Mouse (Mus musculus) activated CD4-positive, CD25-positive, alpha-beta regulatory T cell, adult 4 months (primary cell): ENCODE data around the gene Arpc2. TPM values are rescaled to one million over a fixed set of nuclear protein-coding genes. Genes with fewer than 3 reads are reported as not detected.

ENCODE experiments used
- ATAC-seq: one replicate; pipeline ENCODE4 v1.8.0; 2017
- polyA plus RNA-seq, 2 experiments: library from polyadenylated mRNA; unstranded; fragments of 100-300 nt; shearing (Covaris generic); gene quantifications; one replicate each; pipeline ENCODE4 v1.2.1; 2017

The Arpc2 gene
- polyA plus RNA-seq, 2 experiments from 2014 or later: 749 to 764 TPM

DNA sequence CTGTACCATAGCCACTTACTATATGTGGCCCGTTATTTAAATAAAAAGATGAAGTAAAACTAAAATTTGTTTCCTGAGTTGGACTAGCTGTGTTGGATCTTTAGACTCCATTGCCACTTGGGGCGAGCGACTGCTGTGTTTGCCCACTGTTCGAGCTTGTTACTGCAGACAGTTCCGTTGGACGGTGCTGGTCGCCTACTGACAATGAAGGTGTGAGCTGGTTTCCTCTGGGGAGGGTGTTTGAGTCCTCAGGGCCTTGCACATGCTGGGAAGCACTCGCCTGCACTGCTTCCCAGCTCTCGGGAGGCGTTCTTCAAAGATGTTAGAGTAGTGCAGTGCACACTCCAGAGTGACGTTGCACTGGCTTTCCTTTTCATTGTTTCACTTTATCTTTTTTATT is 3.7 kb downstream of the Arpc2 start:
- ATAC-seq: no peak

DNA sequence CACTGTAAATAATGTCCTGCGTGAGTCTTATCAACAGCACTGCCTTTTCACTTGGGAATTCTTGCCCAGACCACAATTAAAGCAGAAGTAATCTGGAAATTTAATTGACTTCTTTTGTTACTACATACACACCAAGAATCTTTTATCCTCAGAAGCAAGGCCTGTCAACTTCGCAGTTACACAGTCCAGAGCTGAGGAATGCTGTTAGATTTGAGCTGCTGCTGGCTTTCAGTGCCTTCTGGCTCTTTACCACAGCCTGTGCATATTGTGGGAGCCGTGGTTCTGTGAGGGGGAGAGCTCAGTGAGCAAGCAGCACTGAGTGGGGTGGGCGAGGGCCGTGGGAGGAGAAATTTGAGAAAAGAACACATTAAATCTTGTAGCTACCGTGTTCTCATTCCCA is 4.4 kb downstream of the Arpc2 start:
- no peak for ATAC-seq

DNA sequence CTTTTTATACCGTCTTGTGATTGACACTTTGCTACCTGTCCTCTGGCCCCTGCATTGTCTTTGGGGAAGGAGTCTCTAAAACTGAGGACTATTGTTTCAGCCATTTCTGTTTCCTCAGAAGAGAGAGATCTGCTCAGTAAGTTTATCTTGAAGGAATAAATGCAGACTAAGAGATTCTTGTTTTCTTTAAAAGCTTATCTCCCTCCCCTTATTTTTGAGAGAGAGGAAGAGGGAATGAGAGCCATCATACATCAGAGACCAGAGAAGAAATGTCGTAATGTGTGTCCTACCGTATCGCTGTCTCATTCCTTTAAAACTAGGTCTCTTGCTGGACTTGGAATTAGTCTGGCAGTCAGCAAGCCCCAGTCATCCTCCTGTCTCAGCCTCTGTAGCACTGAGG is 4.9 kb downstream of the Arpc2 start:
- no peak for ATAC-seq

DNA sequence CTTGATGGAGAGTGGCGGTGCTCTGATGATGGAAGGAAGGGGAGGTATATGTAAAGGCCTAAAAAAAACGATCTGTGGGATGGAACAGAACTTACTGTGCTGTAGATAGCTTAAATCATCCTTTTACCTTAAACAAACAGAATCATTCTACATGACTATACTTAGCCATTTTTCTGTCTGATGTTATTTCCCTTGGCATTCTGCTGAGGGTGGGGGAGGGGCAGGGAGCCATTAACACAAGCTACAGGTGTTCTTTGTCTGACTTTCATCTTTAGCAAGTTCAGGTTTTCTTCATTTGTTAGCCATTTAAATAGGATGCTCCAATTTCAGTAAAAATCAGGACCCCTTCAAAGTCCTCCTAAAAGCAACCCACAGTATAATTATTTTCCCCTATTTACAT is 9.6 kb downstream of the Arpc2 start:
- no peak for ATAC-seq

DNA sequence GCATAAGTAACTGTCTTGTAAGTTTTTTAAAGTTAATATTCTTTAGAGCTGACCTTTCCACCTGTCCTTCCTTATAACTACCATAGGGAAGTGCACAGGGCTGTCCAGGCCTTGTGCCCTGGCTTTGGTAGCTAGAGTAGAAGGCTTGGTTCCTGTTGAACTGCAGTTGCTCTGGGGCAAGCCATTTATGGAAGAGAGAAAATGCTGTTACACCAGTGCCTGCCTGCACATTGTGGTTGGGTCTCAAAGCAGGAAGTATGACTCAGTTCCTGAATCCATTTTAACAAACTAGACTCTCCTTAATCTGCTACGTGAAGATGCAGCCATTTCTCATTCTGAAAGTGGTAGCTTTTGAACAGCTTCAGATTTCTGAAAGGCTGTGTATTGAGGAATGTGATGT is 12.9 kb downstream of the Arpc2 start:
- ATAC-seq: peak; percentile 97

DNA sequence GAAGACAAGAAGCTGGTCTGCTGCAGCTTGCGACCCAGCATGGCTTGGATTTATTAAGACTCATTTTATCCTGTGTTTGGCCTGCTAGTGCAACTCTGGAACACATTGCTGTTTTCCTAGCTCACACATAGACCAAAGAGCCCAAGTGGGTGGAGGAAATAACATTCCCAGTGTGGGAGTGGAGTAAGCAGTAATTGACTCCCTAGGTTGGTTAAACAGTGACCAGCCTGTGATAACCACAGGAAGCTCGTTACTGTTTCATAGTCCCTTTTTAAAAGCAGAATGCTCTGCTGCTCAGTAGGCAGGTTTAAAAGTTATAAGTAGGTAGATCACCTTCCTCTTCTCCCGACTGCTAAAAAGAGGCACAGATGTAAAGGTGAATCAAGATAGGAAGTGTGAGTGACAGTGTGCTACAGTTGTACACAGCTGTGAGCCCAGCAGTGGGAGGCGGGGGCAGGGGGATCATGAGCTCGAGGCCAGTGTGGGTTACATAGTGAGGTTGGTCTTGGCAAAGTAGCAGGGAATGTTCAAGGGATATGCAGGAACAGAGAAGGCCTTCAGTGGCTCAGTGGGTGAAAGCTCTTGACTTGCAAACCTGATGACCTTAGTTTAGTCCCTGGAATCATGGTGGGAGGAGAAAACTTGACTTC is 13.6 kb downstream of the Arpc2 start:
- ATAC-seq: peak; percentile 1

DNA sequence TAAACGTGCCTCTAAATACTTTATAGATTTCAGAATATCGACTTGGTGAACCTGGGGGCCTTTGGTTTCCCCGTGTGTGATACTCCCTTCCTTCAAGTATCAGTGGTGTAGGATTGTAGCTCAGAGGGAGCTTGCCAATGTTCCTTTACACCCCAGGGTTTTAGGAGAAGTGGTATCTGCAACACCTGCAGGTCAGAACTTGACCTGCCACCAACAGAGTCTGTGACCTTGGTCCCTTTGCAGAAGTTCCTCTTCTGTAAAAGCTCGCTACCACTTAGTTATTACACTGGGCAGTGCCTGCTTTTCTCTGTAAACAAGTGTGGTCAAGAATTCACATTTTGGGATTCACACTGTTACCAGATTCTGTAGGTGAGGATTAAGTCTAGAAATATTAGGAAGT is 14.2 kb downstream of the Arpc2 start:
- ATAC-seq: no peak

DNA sequence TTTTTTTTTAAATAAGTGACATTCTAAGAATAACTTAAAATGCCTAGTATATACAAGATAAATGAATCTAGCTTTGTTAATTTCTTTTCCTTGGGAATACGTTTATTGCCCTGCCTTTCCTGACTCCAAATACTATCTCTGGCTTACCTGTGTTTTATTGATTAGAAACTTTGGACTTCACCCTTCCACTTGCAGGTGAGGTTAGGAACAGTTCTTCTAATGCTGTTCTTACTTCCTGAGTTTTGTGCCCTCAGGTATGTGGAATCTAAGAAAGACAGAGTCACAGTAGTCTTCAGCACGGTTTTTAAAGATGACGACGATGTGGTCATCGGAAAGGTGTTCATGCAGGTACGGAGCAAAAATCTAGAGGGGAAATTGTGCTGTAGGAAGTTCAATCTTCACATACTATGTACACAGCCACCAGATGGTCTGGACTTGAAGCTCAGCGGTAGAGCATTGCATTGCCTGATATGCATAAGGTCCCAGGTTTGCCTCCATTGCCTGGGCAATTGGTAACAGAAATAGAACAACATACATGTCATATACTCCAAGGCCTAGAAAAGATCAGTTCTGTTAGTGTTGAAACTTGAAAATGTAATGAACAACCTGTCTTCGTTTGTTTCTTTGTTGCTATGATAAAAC is 19.9 kb downstream of the Arpc2 start:
- no peak for ATAC-seq

DNA sequence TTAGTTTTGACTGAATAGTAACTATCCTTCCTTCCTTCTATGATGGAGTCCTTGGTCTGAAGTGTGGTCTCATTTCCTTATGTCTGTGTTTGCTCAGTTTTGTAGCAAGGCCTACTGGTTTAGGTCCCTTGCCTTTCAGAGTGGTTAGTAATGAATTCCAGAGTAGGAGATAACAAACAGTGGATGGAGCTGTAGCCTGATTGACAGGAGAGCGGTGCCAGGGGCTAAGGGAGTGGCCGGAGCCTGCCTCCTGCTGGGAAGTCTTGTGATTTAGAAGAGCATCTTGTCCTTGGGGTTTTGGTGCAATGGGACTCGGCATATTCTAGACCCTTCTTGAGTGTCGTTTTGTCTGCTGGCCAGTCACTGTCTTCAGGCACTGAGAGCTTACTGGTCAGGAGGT is 20.9 kb downstream of the Arpc2 start:
- no peak for ATAC-seq

DNA sequence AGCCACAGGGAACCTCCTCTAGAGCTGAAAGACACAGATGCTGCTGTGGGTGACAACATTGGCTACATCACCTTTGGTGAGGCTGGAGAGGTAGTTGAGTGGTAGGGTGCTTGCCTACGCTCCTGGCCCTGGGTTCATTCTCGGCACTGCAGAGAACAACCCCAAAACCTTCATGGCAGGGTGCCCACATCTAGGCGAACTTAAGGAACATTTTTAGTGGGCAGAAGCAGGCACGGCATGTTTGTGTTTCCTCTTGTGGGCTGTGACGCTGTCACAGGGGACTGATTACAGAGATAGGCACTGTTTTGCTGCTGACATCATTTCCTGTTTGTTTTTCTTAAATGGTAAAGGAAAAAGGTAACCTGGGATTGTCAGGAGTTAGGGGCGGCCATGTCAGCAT is 26.6 kb downstream of the Arpc2 start:
- peak; percentile 74 for ATAC-seq

DNA sequence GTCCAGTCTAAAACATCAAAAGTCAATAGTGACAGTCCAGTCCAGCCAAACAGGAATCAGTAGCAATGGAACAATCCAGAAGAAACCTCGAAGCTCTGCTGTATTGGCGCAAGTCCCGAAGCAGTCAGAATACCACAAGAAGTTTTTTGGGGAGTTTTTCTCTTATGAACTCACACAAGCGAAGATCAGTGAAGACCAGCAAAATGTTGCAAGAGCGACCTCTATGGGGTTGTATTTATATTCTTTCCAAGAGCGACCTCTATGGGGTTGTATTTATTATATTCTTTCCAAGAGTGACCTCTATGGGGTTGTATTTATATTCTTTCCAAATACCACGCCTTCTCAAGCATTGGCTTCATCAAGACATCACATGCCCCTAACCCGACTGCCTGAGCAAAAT is 32.9 kb downstream of the Arpc2 start:
- ATAC-seq: peak; percentile 28

DNA sequence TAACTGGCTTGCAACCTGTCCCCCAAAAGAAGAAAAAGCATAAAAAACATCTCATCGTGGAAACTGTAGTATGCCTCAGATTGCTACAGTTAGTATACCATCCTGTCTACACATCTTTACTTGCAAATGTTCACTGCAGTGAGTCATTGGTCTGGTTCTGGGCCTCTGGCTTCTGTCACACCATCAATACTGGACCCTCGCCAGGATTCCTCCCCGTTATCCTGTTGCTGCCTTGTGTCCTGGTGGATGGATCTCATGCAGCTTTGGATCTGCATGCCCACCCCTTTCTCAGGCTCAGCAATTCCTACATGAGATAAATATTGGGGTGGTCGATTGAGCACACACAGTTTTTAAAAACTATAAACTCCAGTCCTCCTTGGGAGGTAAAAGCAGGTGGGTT is 35.8 kb downstream of the Arpc2 start:
- ATAC-seq: no peak

DNA sequence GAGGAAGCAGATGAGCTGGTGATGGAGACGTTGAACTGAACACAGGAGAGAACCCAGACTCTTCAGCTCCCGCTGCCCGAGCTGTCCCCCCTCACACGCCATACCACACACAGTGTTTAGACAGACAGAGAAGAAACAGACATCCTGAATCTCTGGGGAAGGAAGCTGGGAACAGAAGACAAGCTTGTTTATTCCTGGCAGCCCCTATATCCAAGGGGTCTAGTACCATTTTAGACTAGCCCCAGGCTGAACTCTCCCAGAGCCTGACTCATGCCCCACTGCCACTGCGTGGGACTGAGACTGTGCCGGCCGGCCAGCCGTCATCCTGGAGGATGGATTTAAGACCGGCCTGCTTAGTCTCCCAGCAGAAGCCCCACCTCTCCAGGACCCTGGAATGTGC is 39.1 kb downstream of the Arpc2 start:
- ATAC-seq: no peak

DNA sequence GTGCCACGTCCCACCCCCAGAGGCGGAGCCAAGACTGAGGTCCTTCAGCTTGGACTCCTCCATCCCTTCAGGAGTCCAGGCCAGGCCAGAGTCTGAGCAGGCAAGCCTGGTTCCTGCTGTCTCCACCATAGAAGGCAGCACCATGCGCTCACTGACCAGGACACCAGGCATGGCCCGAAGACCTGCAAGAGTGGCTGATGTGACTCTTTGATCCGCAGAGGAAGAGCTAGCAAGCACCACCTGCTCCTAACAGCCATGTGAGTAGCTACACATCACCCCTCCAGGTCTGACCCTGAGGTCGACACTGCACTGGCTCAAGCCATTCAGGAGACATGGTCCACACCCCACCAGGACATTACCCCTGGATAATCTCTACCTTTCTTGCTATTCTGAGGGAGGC is 41.2 kb downstream of the Arpc2 start:
- no peak for ATAC-seq

DNA sequence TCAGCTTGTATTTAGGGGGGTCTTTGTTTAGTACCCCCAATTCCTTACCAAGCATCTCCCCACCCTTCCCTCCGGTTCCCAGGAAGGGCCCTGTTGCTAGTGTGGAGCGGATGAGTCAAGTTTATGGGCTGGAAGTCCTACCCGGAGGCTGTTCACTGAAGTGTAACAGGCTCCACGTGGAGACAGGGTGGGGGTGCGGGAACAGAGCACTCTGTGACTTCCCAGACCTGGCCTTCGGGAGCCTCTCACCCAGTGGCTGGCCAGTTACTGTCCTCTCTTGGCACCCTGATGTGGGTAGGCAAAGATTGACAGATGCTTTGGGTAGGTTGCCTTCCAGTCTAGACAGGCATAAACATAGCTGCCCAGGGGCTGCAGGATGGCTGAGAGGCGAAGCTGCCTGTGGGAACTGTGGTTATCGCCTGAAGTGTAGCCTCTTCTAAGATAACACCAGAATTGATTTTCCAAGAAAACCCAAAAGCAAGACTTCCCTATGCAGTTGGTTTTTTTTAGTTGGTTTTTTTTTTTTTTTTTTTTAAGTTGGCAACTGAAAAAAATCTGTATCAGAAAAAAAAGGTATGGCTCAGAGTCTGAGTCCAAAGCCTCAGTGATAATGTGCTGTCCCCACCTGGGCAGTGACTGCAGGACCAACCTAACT is 42.1 kb downstream of the Arpc2 start:
- no peak for ATAC-seq

DNA sequence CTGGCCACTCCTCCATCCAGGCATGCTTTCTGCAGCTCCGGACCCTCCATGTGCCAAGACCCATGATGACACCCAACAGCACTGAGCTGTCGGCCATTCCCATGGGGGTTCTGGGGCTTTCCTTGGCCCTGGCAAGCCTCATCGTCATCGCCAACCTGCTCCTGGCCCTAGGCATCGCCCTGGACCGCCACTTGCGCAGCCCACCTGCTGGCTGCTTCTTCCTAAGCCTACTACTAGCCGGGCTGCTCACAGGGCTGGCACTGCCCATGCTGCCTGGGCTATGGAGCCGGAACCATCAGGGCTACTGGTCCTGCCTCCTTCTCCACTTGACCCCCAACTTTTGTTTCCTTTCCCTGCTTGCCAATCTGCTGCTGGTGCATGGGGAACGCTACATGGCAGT is 42.7 kb downstream of the Arpc2 start, which contains the start of gene Gpbar1:
TSS of gene Gpbar1 (plus strand) at position 13 of the 400 bp plus-strand sequence.
- ATAC-seq: no peak

DNA sequence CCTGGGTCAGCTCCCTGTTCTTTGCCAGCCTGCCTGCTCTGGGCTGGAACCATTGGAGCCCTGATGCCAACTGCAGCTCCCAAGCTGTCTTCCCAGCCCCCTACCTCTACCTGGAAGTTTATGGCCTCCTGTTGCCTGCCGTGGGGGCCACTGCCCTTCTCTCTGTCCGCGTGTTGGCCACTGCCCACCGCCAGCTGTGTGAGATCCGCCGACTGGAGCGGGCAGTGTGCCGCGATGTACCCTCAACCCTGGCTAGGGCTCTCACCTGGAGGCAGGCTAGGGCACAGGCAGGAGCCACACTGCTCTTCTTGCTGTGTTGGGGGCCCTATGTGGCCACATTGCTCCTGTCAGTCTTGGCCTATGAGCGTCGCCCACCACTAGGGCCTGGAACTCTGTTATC is 43.1 kb downstream of the Arpc2 start:
- no peak for ATAC-seq

DNA sequence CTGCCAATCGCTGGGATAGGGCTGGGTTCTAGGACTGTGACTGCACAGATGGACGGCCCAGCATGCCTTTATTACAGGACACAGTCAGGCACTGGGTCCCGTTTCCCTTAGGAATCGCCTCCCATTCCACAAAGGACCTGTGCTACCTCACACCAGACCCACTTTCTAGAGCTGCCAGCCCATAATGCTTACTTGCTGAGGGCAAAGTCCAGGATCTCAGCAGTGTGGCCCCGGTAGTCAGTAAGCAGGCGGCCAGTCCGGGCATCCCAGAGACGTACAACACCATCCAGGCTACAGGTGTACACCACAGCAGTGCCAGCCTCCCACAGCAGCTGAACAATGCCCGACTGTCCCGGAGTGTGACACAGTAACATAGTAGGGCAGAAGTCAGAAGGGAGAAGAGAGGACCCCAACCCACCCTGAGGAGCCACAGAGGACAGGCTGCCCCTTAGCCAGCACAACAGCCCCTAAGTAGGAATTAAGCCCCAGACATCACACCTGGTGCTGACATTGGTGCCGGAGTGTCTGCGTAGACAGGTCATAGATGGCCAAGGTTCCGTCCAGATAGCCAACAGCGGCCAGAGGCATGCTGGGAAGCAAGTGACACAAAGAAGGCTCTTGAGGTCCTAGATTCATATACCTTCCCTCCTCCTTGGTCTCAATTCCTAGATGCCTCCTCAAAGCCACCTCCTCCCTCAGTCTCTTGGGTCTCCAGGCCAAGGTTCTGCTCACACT is 44.9 kb downstream of the Arpc2 start:
- no peak for ATAC-seq

DNA sequence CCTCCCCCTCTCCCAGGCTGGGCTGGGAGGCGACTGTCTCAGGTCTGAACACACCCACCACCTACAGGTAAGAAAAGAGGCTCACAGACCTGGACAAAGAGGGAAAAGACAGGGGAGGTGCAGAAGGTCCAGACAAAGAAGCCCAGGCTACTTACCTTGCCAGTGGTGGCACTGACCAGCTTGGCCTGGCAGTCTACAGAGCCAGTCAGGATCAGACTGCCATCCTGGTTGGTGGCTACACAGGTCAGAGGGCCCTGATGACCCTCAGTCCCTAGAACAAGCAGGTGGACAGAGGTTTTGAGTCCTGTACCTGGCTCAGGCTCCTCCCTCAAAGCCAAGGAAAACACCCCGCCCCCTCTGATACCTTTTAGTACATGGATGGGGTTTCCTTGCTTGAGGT is 45.5 kb downstream of the Arpc2 start:
- no peak for ATAC-seq

DNA sequence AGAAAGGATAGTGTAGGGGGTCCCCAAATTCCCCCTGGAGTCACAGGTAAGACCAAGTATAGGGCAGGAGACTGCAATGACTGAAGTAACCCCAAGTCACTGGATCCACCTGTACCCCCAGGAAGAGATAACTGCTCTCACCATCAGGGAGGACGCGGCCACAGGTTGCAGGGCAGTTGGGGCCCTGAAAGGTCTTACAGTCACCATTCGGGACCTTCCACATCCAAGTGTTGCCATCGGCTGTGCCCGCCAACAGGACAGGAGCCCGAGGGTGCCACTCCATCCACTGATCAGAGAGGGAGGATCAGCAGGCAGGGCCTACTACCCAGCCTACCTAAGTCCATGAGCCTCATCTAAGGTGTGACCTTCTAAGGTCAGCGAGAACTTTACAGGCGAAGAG is 46.0 kb downstream of the Arpc2 start:
- no peak for ATAC-seq

DNA sequence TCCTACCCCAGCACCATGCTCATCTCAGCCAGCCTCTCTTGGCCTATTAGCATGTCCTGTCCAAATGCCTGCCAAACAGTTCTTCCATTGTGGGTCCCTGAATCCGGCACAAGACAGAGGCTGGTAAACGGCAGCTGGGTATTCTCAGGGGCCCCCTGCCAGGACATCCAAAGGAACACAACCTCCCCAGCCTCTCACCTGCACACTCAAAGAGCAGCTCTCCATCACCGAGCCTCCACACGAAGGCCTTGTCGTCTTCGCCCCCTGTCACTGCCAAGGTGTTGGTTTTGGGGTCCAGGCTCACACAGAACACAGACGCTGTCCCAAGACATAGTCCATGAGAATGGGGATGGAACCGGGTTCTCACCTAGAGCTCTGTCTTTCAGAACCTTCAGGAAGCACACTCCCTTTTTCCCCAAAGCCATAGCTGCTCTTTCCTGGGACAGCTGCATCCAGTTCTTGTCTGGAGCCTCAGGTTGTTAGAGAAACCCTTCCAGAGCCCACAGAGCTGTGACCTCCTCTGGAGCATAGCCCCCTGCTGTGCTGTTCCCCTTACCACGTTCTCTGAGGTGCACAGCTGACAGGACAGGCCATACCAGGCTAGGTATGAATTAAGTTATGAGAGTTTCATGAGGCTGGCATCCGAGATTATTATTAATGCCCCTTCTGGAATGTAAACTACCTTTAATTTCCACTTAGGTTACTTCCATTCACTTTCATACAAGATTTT is 47.2 kb downstream of the Arpc2 start:
- no peak for ATAC-seq

DNA sequence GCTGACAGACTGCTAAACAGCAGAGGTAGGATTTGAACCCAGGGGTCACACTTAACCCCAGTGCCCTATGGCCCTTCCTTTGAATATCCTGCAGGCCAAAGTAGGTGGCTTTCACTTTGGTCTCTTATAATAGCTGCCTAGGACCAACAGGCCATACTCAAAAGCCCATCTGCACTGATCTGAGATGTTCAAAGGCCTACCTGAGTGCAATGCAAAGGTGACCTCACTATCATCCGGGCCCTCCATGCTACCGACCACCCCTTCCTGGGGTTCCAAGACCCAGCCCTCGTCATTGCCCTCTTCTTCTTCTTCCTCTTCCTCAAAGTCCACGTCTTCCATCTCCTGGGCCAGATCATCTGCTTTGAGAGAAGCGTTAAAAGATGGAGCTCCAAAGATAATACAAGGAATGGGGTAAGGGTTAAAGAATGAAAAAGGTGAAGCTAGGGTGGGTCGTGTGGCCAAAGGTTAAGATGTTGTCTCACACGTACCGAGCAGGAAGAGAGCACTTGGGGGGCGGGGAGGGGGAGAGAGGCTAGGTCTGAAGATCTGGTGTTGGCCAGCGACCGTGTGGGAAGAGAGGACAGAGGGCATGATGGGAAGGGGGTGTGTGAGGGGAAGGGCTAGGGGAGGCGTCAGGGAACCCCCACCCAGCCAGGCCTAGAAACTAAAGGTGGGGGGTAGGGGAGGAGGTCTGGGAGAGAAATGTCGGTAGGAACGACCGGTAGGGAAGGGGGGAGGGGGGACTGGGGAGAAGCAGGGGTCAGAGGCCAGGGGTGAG is 48.0 kb downstream of the Arpc2 start:
- no peak for ATAC-seq
